Mouse (Mus musculus): ENCODE measurements at regions not wholly inside any gene's neighbourhood (a gene's known extent, or its start where the extent isn't known, plus 50 kb on each side); places are given as distances from the start of the nearest gene placed in this dataset.

DNA sequence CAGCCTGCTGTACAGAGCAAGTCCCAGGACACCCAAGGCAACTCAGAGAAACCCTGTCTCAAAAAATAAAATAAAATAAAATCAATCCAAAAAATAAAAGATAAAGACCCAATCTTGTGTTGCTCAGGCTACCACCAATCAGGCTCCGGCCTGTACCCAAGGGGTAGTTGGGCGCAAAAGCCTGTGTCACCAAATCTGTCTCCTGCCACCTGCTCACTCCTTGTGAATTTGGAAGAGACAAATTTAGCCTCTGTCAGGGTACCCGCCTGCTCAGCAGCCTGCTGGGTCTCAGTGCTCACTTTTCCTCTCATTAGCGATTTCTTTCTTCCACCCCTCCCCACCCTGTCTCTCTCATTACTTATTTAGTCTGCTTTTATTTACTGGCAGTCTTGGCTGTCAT is 54.6 kb downstream of the Sox4 start:
- DNase-seq: no peak

- no peak for DNase-seq
Measured at GRCm38 (mm10) chr13:28892896-28893295, 60.6 kb downstream of the Sox4 start.

DNA sequence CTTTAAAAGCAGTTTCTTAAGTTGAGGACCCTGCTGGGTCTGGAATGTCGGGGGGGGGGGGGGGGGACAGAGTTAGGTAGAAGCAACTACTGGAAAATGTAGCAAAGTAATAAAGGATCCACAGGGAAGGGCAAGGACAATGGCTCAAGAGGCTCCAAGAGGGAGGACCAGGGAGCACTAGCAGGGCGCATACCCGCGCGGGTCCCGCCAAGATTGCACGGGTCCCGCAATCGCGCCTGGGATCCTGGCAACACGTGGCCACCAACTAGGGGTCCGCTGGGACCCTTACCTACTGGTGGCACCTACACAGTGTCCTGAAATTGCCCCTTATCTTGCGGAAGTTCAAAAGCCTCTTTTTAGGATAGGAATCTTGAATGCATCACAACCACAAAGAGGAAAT is 66.4 kb downstream of the Sox4 start:
- no peak for DNase-seq

DNA sequence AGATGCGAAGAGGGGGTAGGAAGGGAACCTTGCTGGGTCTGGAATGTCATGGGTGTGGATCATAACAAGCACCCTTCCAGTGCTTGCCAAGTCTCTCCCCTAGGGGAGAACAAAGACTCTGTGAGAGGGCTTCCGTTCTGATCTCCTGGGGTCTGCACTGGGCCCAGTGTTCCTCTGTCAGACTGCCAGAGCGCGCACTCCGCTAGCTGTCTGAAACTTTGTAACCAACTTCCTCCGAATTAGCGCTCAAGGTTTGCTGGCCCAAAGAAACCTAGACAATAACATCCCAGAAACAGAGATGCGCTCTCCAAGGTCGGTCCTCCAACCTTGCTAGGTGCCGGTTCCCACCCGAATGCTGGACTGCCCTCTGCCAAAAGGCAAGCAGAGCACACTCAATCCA is 66.8 kb downstream of the Sox4 start:
- no peak for DNase-seq

GRCm38 (mm10) chr13:28885083-28886037 is 68.2 kb downstream of the Sox4 start:
- DNase-seq: peak in 1 of 2 experiments; percentile 4

- DNase-seq: peak in 1 of 2 experiments; percentile 4
Measured at GRCm38 (mm10) chr13:28884191-28884820, 69.2 kb downstream of the Sox4 start.

DNA sequence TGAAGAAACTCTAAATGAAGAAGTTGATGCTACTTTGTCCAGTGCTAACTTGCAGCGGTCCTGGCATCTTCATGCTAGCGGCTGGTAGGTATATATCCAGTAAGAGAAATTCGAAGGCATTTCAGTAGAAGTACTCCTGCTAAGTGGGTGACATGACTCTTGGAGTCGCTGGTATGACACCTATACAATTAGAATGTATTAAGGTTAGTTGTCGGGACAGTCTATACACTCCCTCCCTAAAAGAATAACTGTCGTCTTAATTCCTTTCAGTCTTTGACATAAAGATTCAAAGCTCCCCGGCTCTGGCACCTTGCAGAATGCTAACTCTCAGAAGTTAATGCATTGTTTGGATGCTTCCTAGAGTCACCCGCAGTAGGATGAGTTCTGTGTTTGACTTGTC is 70.1 kb downstream of the Sox4 start:
- no peak for DNase-seq

GRCm38 (mm10) chr13:28880888-28881287 is 72.6 kb downstream of the Sox4 start:
- no peak for DNase-seq

GRCm38 (mm10) chr13:28878692-28879091 is 74.8 kb downstream of the Sox4 start:
- DNase-seq: no peak

DNA sequence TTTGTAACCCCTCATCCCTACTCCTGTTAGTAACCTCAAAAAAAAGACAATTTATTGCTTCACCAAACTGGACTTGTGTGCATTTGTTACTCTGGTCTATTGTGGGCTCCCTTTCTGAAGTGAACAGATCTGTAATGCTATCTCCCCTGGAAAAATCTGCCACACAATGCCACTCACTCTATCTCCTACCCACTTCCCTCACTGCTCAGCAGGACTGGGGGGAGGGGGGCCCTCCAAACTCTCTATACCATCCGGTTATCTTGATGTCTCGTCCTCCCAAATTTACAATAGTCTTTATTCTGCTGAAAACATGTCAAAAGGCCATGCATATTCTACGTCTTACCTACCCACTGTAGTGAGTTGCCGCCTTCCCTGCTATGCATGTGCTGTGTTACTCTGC is 76.7 kb downstream of the Sox4 start:
- DNase-seq: no peak

DNA sequence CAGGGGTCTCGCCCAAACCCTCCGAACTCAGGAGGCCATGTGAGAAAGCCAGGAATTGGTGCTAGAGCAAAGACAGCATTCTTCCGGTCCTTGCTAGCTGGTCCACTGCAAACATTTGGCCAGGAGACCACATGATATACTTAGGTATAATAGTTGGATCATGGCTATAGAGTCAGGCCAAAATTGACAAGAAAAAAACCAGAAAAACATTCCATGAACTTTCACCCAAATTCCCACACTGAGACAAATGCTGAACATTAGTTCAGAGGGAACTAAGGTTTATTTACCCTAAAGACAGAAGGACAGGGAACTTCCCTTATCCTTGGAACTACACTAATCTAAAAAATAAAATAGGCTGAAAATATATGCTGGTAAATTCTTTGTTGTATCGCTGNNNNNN is 82.8 kb downstream of the Sox4 start:
- no peak for DNase-seq

DNA sequence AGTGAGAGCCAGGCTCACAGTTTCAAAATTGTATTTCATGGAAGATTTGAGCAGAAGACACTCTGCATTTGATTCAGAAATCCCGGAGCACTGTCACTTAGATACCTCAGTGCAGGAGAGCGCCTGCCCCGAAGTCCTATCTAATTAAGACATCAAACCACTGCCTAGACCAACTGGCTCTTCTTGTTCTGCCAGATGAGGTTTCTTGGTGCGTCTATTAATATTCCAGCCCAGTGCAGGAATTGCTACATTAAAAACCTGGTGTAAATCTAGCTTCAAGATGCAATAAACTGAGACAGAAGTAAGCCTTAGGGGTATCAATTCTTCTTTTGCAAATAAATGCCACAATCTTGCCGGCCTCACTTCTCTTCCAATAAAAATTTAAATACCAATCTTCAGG is 86.3 kb downstream of the Sox4 start:
- no peak for DNase-seq

DNA sequence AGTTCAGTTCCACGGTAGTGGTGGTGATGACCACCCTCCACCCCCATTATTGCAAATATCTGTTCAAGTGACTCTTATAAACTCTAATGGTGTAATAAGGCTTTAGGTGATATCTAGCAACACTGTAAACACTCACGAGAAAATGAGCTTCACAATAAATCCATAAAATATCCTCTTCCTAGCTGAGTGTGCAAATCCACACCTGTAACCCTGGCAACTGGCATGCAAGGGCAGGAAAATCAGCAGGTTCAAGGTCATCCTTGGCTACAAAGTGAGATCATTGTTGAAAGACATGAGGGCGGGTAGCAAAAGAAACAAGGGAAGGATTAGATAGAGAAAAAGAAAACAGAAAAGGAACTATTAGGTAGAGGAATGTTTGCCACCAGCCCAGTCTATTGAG is 86.8 kb downstream of the Sox4 start:
- DNase-seq: no peak

DNA sequence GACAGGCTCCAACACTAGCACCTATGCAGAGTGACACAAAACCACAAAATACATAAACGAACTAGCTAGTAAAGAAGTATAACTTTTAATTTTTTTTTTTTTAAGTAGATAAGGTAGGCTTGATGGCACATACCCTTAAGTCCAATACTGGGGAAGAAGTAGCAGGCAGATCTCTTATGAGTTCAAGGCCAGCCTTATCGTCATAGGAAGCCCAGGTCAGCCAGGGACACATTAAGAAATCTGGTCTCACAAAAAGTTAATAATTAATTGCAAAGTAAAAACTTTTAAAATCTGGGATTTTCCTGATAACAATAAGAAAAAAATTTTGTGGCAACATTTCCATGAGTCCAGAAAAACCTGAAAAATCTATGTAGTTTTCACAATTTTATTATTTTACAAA is 92.9 kb downstream of the Sox4 start:
- no peak for DNase-seq

- no peak for DNase-seq
Measured at GRCm38 (mm10) chr13:28859829-28860427, 93.6 kb downstream of the Sox4 start.

- no peak for DNase-seq
Measured at GRCm38 (mm10) chr13:28858001-28858400, 95.5 kb downstream of the Sox4 start.

- DNase-seq: no peak
Measured at GRCm38 (mm10) chr13:28857201-28857600, 96.3 kb downstream of the Sox4 start.

DNA sequence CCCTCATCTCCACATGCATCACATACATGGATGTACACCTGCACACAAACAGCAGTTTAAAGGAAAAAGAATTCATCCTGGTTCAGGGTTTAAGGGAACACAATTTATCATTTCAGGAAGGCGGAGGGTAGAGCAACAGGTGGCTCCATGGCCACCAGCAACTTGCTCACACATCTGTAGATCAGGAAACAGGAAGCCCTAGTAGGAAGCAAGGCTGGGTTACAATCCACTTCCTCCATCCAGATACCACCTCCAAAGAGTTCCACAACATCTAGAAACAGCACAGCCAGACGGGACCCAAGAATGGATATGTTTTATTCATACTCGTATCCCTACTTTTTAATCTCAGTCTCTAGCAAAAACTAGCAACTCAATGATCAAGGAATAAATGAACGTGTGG is 97.0 kb downstream of the Sox4 start:
- DNase-seq: no peak

DNA sequence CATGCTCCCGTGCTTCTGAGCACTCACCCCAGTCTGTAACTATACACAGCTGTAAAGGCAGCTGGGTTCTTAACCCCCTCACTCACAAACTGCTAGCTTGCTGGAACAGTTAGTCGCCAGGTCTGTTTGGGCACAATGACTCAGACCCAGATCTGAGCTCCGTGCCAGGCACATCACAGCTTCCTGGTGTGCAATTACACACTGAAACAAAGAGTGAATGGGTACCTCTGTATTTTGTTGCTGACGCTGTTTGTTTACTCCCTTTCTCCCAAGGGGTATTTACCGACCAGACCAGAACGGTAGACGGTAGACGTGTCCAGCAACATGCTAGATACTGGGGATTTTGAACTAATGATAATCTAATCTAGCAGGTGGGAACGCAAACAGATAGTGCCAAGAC is 99.3 kb downstream of the Sox4 start:
- no peak for DNase-seq

DNA sequence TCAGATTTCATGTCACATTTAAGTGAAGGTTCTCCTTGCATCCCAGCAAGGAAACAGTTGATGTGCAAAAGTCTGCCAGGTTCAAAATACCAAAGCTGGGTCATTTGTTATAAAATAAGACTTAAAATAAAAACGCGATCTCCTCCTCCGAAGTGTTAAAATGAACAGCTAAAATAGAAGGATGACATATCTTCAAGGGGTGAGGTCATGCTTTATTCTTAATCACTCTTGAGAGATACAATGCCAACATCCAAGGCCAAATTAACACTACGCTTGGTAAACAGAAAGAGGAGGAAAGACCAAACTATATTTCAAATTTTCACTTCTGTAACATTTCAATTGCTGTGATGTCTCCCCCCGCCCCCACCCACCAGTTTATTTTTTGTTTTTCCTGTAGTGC is 105.2 kb downstream of the Sox4 start:
- no peak for DNase-seq

GRCm38 (mm10) chr13:28847478-28847877 is 106.0 kb downstream of the Sox4 start:
- no peak for DNase-seq

DNA sequence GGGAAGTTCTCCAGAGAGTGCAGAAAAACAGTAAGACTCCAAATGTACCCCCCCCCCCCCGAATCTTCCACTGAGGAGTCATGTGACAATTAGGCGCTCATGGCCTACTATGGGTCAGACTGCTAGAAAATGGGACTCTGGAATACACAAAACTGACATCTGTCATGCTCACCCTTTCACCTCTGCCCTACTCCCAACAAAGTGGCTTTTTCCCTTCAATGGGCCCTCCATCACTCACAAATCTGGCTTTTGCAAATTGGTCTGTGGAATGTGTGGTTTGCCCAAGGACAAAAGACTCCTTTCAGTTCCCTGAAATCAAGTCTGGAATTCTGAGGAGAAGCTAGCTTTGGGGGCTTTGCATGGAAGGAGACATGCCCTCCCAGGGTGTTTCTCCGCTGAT is 109.0 kb downstream of the Sox4 start:
- DNase-seq: no peak

DNA sequence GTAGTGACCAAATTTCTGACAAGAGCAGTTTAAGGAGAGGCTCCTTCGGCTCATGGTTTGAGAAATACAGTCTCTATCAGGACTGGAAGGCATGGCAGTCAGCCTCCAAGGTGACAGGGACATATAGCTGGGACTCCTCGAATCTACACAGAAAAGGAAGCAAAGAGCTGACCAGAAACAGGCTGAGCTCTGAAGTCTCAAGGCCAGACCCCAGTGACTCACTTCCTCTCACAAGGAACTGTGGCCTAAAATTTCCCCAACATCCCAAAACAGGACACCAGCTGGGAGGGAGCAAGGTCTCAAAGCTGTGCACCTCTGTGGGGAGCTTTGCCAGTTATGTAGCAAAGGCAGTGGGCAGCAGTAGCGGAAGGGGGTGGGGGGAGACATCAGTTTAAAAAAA is 110.7 kb downstream of the Sox4 start:
- DNase-seq: no peak

- DNase-seq: no peak
Measured at GRCm38 (mm10) chr13:28840142-28840541, 113.4 kb downstream of the Sox4 start.

Data from cerebellum, postnatal 25 days (tissue).